Mouse (Mus musculus) embryonic fibroblast, embryonic 13.5 days (primary cell): ENCODE data around the gene Cpm.
A peak's percentile ranks its signal among the peaks of the same experiment; 100 is the strongest.

Source experiments
- CTCF ChIP-seq: IDR thresholded peaks from 2 replicates; pipeline ENCODE4 v1.5.1; 2011; ENCODE audit warnings: mild to moderate bottlenecking, control low read depth, low read length, moderate library complexity, borderline replicate concordance; ENCODE audit not compliant: insufficient read depth
- POLR2A ChIP-seq: IDR thresholded peaks from 2 replicates; pipeline ENCODE4 v1.6.1; 2011; ENCODE audit warnings: low read depth, mild to moderate bottlenecking, control low read depth, low read length, moderate library complexity

DNA sequence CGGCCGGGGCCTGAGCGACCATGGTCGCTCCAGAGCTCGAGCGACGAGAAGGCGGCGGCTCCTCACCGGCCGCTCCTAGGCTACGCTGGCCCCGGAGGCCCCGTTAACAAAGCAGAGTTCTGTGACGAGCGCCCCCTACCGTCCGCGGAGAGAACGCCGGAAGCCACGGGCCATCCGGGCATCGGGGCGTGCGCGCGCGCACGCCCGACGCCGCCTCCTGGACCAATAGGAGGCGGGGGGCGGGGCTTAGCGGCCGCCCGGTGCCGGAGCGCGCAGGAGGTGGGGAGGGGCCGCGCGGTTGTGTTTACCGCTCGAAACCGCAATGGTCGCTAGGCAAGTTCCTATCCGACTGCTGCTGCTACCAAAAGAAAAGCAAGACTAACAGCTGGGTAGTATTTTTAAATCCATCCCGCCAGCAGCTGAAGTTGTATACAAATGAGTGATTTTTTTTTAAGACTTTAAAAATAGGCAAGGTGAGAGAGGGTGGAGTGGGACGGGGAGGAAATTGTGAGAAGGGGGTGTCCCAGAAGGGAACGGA lies 81.4 kb downstream of the Cpm start, which contains the start of gene Mdm2:
- peak; percentile 62 for TF ChIP-seq POLR2A
- peak; percentile 58; the same call in 1 of the 2 replicates for TF ChIP-seq CTCF
